Mouse (Mus musculus) bone marrow macrophage, adult 2 months (primary cell): Measurements from ENCODE around the gene St8sia1.

Experiments used
- CTCF ChIP-seq: IDR thresholded peaks from 2 replicates; pipeline ENCODE4 v1.5.1; 2012; ENCODE audit warnings: low read depth, mild to moderate bottlenecking, low read length, moderate library complexity
- POLR2A ChIP-seq: IDR thresholded peaks from 2 replicates; pipeline ENCODE4 v1.6.1; 2012; ENCODE audit warnings: mild to moderate bottlenecking, low read depth, low read length, borderline replicate concordance

DNA sequence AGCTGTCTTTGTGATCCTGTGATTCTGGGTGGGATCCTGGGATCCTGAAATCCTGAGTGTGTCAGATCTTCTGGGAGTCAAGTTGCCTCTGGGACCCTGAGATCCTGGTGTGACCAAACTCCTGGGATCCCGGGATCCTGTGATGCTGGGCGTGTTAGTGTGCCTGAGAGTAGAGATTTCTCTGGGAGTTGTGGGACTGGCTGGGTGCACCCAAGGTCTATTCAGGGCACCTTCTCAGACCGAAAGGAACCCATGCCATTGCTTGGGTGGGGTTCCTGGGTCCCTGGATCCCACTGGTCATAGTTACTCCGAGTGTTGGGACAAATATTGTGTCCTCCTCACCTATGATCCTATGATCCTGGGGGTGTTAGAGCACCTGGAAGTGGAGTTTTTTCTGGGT, 120.2 kb downstream of the St8sia1 start:
- TF ChIP-seq CTCF (no peak), POLR2A (no peak)
